Mouse (Mus musculus) MEL (cell line): ENCODE data around the gene Rac2. TPM values are rescaled to one million over a fixed set of nuclear protein-coding genes. Genes with fewer than 3 reads are reported as not detected.

Experiments
- DNase-seq: peaks from one replicate; pipeline ENCODE4 v3.0.0; 2011; ENCODE audit warnings: low read depth, low spot score
- H3K27ac ChIP-seq: 2 replicates; pipeline ENCODE4 v1.5.1; 2012; ENCODE audit warnings: low read depth, mild to moderate bottlenecking, control low read depth, low read length, moderate library complexity; ENCODE audit not compliant: control insufficient read depth
- H3K27me3 ChIP-seq, 2 experiments: fragments of 150-350 bp in 1 of 2; sonication (generic) in 1 of 2; 2 replicates each; pipeline ENCODE4 v1.6.1; 2012; ENCODE audit warnings: low read length in 2 of 2, mild to moderate bottlenecking in 2 of 2, improper control_type of control experiment in 1 of 2, moderate library complexity in 1 of 2; ENCODE audit not compliant: insufficient read depth in 2 of 2, control insufficient read depth in 1 of 2
- H3K36me3 ChIP-seq, 2 experiments: 2 replicates each; pipeline ENCODE4 v1.6.1; 2012 to 2014; ENCODE audit warnings: low read length in 2 of 2, improper control_type of control experiment in 1 of 2, inconsistent platforms in 1 of 2, mild to moderate bottlenecking in 1 of 2; ENCODE audit not compliant: insufficient read depth in 2 of 2, control insufficient read depth in 1 of 2
- H3K4me1 ChIP-seq, 2 experiments: fragments of 150-350 bp in 1 of 2; sonication (generic) in 1 of 2; 2 replicates each; pipeline ENCODE4 v1.6.1; 2012; ENCODE audit warnings: low read length in 2 of 2, improper control_type of control experiment in 1 of 2, mild to moderate bottlenecking in 1 of 2; ENCODE audit not compliant: insufficient read depth in 2 of 2, control insufficient read depth in 1 of 2
- H3K4me3 ChIP-seq, 2 experiments: fragments of 150-350 bp in 1 of 2; sonication (generic) in 1 of 2; 2 replicates each; pipeline ENCODE4 v1.5.1; 2012; ENCODE audit warnings: low read depth in 2 of 2, low read length in 2 of 2, mild to moderate bottlenecking in 2 of 2, moderate library complexity in 2 of 2, control low read depth in 1 of 2, improper control_type of control experiment in 1 of 2; ENCODE audit not compliant: control insufficient read depth in 1 of 2, insufficient read depth in 1 of 2
- H3K79me2 ChIP-seq: 2 replicates; pipeline ENCODE4 v1.6.1; 2012; ENCODE audit warnings: mild to moderate bottlenecking, low read length, moderate library complexity; ENCODE audit not compliant: control insufficient read depth, poor library complexity, insufficient read depth
- H3K9ac ChIP-seq: 2 replicates; pipeline ENCODE4 v1.6.1; 2012; ENCODE audit warnings: low read depth, mild to moderate bottlenecking, control low read depth, low read length, moderate library complexity; ENCODE audit not compliant: control insufficient read depth, poor library complexity, severe bottlenecking
- H3K9me3 ChIP-seq: fragments of 150-350 bp; sonication (generic); replicated peaks from 2 replicates; pipeline ENCODE4 v1.6.1; 2012; ENCODE audit warnings: mild to moderate bottlenecking, low read length, improper control_type of control experiment, moderate library complexity; ENCODE audit not compliant: insufficient read depth
- BHLHE40 ChIP-seq: IDR thresholded peaks from 2 replicates; pipeline ENCODE4 v1.6.1; 2012; ENCODE audit warnings: low read depth, mild to moderate bottlenecking, inconsistent platforms, low read length, improper control_type of control experiment, borderline replicate concordance
- ELF1 ChIP-seq: IDR thresholded peaks from 2 replicates; pipeline ENCODE4 v1.6.1; 2014; ENCODE audit warnings: low read depth, mild to moderate bottlenecking, inconsistent platforms, low read length, improper control_type of control experiment, moderate library complexity
- EP300 ChIP-seq, 2 experiments: IDR thresholded peaks; 2 replicates each; pipeline ENCODE4 v1.6.1; 2011; ENCODE audit warnings: improper control_type of control experiment in 2 of 2, low read length in 2 of 2, low read depth in 1 of 2, mild to moderate bottlenecking in 1 of 2
- ETS1 ChIP-seq: IDR thresholded peaks from 2 replicates; pipeline ENCODE4 v1.6.1; 2012; ENCODE audit warnings: low read depth, mild to moderate bottlenecking, inconsistent platforms, low read length, improper control_type of control experiment, moderate library complexity
- GATA1 ChIP-seq: IDR thresholded peaks from 2 replicates; pipeline ENCODE4 v1.6.1; 2011; ENCODE audit warnings: low read depth, low read length, improper control_type of control experiment
- JUND ChIP-seq: IDR thresholded peaks from 2 replicates; pipeline ENCODE4 v1.6.1; 2011; ENCODE audit warnings: low read depth, mild to moderate bottlenecking, improper control_type of control experiment, low read length
- KAT2A ChIP-seq: conservative IDR thresholded peaks from 2 replicates; pipeline ENCODE4 v1.6.1; 2012; ENCODE audit warnings: low read depth, low read length, improper control_type of control experiment, inconsistent platforms
- MAFK ChIP-seq: IDR thresholded peaks from 2 replicates; pipeline ENCODE4 v1.6.1; 2011; ENCODE audit warnings: low read depth, mild to moderate bottlenecking, low read length, improper control_type of control experiment, borderline replicate concordance
- MAZ ChIP-seq: IDR thresholded peaks from 2 replicates; pipeline ENCODE4 v1.6.1; 2012; ENCODE audit warnings: low read depth, mild to moderate bottlenecking, inconsistent platforms, low read length, improper control_type of control experiment
- MYC ChIP-seq: IDR thresholded peaks from 2 replicates; pipeline ENCODE4 v1.6.1; 2011; ENCODE audit warnings: low read depth, mild to moderate bottlenecking, low read length, improper control_type of control experiment, moderate library complexity
- NRF1 ChIP-seq: IDR thresholded peaks from 2 replicates; pipeline ENCODE4 v1.6.1; 2014; ENCODE audit warnings: low read depth, mild to moderate bottlenecking, inconsistent platforms, low read length, improper control_type of control experiment, moderate library complexity; ENCODE audit not compliant: poor library complexity, insufficient read depth, severe bottlenecking
- RAD21 ChIP-seq: IDR thresholded peaks from 2 replicates; pipeline ENCODE4 v1.6.1; 2011; ENCODE audit warnings: mild to moderate bottlenecking, low read depth, low read length, improper control_type of control experiment
- SIN3A ChIP-seq: IDR thresholded peaks from 2 replicates; pipeline ENCODE4 v1.6.1; 2012; ENCODE audit warnings: low read length, improper control_type of control experiment, inconsistent platforms
- TAL1 ChIP-seq: IDR thresholded peaks from 2 replicates; pipeline ENCODE4 v1.6.1; 2012; ENCODE audit warnings: mild to moderate bottlenecking, inconsistent platforms, low read length, moderate library complexity, mixed read lengths
- TCF12 ChIP-seq: IDR thresholded peaks from 2 replicates; pipeline ENCODE4 v1.6.1; 2014; ENCODE audit warnings: low read depth, mild to moderate bottlenecking, inconsistent platforms, low read length, improper control_type of control experiment, moderate library complexity
- UBTF ChIP-seq: IDR thresholded peaks from 2 replicates; pipeline ENCODE4 v1.6.1; 2012; ENCODE audit warnings: low read depth, mild to moderate bottlenecking, inconsistent platforms, low read length, improper control_type of control experiment, moderate library complexity, borderline replicate concordance; ENCODE audit not compliant: insufficient read depth
- USF1 ChIP-seq: IDR thresholded peaks from 2 replicates; pipeline ENCODE4 v1.6.1; 2014; ENCODE audit warnings: low read depth, mild to moderate bottlenecking, inconsistent platforms, low read length, improper control_type of control experiment, moderate library complexity
- USF2 ChIP-seq, 2 experiments: IDR thresholded peaks; 2 replicates each; pipeline ENCODE4 v1.6.1; 2011 to 2012; ENCODE audit warnings: improper control_type of control experiment in 2 of 2, low read length in 2 of 2, borderline replicate concordance in 1 of 2, inconsistent platforms in 1 of 2, low read depth in 1 of 2, mild to moderate bottlenecking in 1 of 2; ENCODE audit not compliant: insufficient read depth in 1 of 2
- ZNF384 ChIP-seq: IDR thresholded peaks from 2 replicates; pipeline ENCODE4 v1.6.1; 2012; ENCODE audit warnings: low read depth, mild to moderate bottlenecking, inconsistent platforms, low read length, improper control_type of control experiment
- polyA plus RNA-seq, 2 experiments: library from polyadenylated mRNA; stranded (reverse) in 1 of 2; unstranded in 1 of 2; fragments of >175 nt in 1 of 2; fragments of >200 nt in 1 of 2; gene quantifications; 2 replicates each; pipeline versions ENCODE4 v1.2.1 to v1.2.4; 2012; ENCODE audit warnings: low replicate concordance in 2 of 2, low read depth in 1 of 2; ENCODE audit not compliant: insufficient read length in 2 of 2, insufficient read depth in 1 of 2, missing spikeins in 1 of 2
- total RNA-seq: library from RNA; depleted of rRNA; stranded (reverse); fragments of 300-350 nt; gene quantifications from 2 replicates; pipeline ENCODE4 v1.2.3, GENCODE M21; 2012

The Rac2 gene
- total and polyA plus RNA-seq, 3 experiments = 257 to 881 (median 772) TPM

GRCm38 (mm10) chr15:78564764-78565435 is 7.7 kb downstream of the Rac2 start:
- Histone ChIP-seq H3K4me1 (peaks cover 16 to 31% of the 10 kb centered on the region in 2 experiments), H3K27me3 (no peaks in the 10 kb centered on the region), H3K79me2 (no peaks in the 10 kb centered on the region; the same call in none of the 2 replicates)
- TF ChIP-seq KAT2A = no peak
- TF ChIP-seq MAZ = peak; percentile 76; the same call in 1 of the 2 replicates
- peak; percentile 62; the same call in 1 of the 2 replicates for TF ChIP-seq ETS1
- 0 out of 2 replicates have a peak, but pooled peaks have one; percentile 10 for TF ChIP-seq TAL1
- peak; percentile 83 for TF ChIP-seq GATA1
- no peak for TF ChIP-seq USF2 (IDR thresholded peaks at IDR 0.05; ENCODE audit: borderline replicate concordance in 1 of 2, insufficient read depth in 1 of 2, low read depth in 1 of 2, low read length in 2 of 2)
- peak; percentile 75; the same call in 1 of the 2 replicates for TF ChIP-seq BHLHE40
- peak; percentile 48 to 73 for TF ChIP-seq EP300 (IDR thresholded peaks at IDR 0.05; ENCODE audit: low read depth in 1 of 2, low read length in 2 of 2)
- TF ChIP-seq MAFK = no peak
- no peak for TF ChIP-seq RAD21
- TF ChIP-seq USF1 = peak; percentile 46; the same call in 1 of the 2 replicates
- no peak for TF ChIP-seq ELF1
- TF ChIP-seq UBTF = no peak
- TF ChIP-seq SIN3A = no peak; the same call in 1 of the 2 replicates
- no peak for TF ChIP-seq JUND
- peak; percentile 79 for TF ChIP-seq MYC
- TF ChIP-seq ZNF384 = peak; percentile 90
- no peak for TF ChIP-seq NRF1
- TF ChIP-seq TCF12 = peak; percentile 87
- TF ChIP-seq, all 39 proteins: peak for 10
- Histone ChIP-seq H3K27ac (peak overlapping the region; percentile 67), H3K36me3 (peaks cover 5 to 27% of the 10 kb centered on the region in 2 experiments; a peak in 3 of 4 replicates), H3K9me3 (no peaks in the 10 kb centered on the region), H3K4me3 (no peak overlapping the region), H3K9ac (peak overlapping the region; percentile 40)
- DNase-seq = peak; percentile 53
